Mouse (Mus musculus) intestine, embryonic 16.5 days (tissue): ENCODE measurements at regions not wholly inside any gene's neighbourhood (a gene's known extent, or its start where the extent isn't known, plus 50 kb on each side); places are given as distances from the start of the nearest gene placed in this dataset.
"Not testable (repeated sequence)": the region's sequence is repeated elsewhere in the genome, so short reads cannot be mapped to it uniquely, and the experiment has no call there.

ENCODE experiments used
- ATAC-seq: fragments of 200-750 bp; cut with Nextera tagmentation; 2 replicates; pipeline ENCODE4 v1.8.0; 2017; ENCODE audit warnings: moderate TSS enrichment, moderate library complexity
- H3K27ac ChIP-seq: fragments of 300-500 bp; sonication (generic); 2 replicates; pipeline ENCODE4 v1.5.1; 2014; ENCODE audit warnings: mild to moderate bottlenecking, low read length
- H3K27me3 ChIP-seq: fragments of 300-500 bp; sonication (generic); replicated peaks from 2 replicates; pipeline ENCODE4 v1.6.1; 2014; ENCODE audit warnings: low read length, control low read depth, mixed read lengths; ENCODE audit not compliant: control insufficient read depth, insufficient read depth
- H3K36me3 ChIP-seq: fragments of 300-500 bp; sonication (generic); 2 replicates; pipeline ENCODE4 v1.6.1; 2014; ENCODE audit warnings: low read length, control low read depth; ENCODE audit not compliant: control insufficient read depth, insufficient read depth
- H3K4me1 ChIP-seq: fragments of 300-500 bp; sonication (generic); 2 replicates; pipeline ENCODE4 v1.6.1; 2014; ENCODE audit warnings: low read length, control low read depth, mixed read lengths; ENCODE audit not compliant: control insufficient read depth, insufficient read depth
- H3K4me2 ChIP-seq: fragments of 300-500 bp; sonication (generic); 2 replicates; pipeline ENCODE4 v1.6.1; 2014; ENCODE audit warnings: low read depth, low read length, control low read depth
- H3K4me3 ChIP-seq: fragments of 300-500 bp; sonication (generic); 2 replicates; pipeline ENCODE4 v1.5.1; 2014; ENCODE audit warnings: mild to moderate bottlenecking, low read length
- H3K9ac ChIP-seq: fragments of 300-500 bp; sonication (generic); 2 replicates; pipeline ENCODE4 v1.6.1; 2014; ENCODE audit warnings: low read depth, low read length
- H3K9me3 ChIP-seq: fragments of 300-500 bp; sonication (generic); 2 replicates; pipeline ENCODE4 v1.6.1; 2016; ENCODE audit warnings: low read length, control low read depth; ENCODE audit not compliant: control insufficient read depth
- WGBS: fragments of 180-500 bp; shearing (Covaris S2); extraction: QIAGEN DNeasy Blood & Tissue Kit; methylation state at CpG from one replicate; pipeline ENCODE4 v1.1.7; 2014; 5-methylcytosine and 5-hydroxymethylcytosine counted together

DNA sequence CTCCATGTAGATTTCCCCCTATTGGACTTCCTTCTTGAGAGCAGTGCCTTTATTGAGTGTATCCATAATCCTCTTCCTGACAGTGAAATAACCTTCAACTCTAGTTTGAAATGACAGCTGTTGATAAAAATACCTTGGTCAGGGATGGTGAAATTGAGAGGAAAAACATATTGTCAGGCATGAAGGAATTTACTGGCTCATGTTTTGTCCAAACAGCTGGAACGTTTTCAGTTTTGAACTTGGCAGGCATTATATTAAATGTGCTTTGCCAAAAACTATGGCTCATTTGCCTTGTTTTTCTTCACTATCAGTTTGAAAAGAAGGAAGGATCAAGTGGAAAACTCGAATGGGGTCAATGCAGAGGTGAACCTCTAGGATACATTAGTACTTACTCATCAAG lies 457.7 kb upstream of the Ccdc54 start:
- ATAC-seq: no peak
- WGBS: 60% methylated on average over 2 of the region's 2 CpGs

DNA sequence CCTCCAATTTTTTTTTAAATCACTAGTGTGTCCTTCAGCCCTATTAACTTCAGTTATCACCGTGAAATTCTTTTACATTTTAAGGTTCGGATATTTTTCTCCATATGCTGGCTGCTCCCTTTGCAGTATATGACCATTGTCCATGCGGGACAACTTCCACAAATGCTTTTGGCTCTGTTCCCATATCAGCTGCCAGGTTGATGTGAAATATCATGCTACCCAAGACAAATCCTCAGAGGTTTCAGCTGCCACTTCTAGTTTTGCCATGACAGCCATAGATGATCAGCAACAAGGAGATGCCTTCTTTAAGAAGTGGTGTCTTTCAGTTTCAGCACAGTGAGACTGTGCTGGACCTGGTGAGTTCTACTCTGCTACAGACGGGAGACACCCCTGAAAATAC lies 457.2 kb upstream of the Ccdc54 start:
- Histone ChIP-seq H3K27me3 (no peaks in the 10 kb centered on the region), H3K9ac (no peak overlapping the region), H3K9me3 (no peaks in the 10 kb centered on the region), H3K36me3 (no peaks in the 10 kb centered on the region), H3K4me1 (no peaks in the 10 kb centered on the region), H3K4me2 (no peak overlapping the region), H3K27ac (no peak overlapping the region), H3K4me3 (no peak overlapping the region)
- ATAC-seq: no peak
- WGBS: 79% methylated on average over 4 of the region's 4 CpGs

More for the DNA sequence above, 457.7 kb upstream of the Ccdc54 start:
- no peak overlapping the region for H3K4me3 ChIP-seq
- no peak overlapping the region for H3K9ac ChIP-seq
- H3K36me3 ChIP-seq: no peaks in the 10 kb centered on the region
- H3K27ac ChIP-seq: no peak overlapping the region
- no peaks in the 10 kb centered on the region for H3K9me3 ChIP-seq
- no peak overlapping the region for H3K4me2 ChIP-seq
- no peaks in the 10 kb centered on the region for H3K27me3 ChIP-seq
- no peaks in the 10 kb centered on the region for H3K4me1 ChIP-seq

DNA sequence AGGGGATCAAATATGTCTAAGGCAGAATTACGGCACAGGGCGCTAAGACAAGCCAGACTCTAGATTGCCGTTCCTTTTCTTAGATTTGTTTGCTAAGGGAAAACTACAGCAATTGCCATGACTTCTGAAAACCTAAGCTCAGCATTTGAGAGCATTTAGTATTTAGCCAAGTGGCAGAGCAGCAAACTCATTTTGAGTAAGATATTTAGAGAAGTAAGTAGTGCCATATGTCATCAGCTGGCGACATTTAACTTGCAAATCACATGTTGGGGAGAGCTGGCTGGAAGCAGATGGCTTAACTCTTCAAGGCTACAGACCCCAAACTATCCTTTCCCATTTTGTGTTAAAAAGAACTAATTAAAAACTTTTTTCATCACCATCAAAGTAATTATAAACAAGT lies 450.4 kb upstream of the Ccdc54 start:
- H3K27me3 ChIP-seq: no peaks in the 10 kb centered on the region
- H3K9ac ChIP-seq: no peak overlapping the region
- no peaks in the 10 kb centered on the region for H3K9me3 ChIP-seq
- no peak overlapping the region for H3K4me2 ChIP-seq
- no peak overlapping the region for H3K27ac ChIP-seq
- 79% methylated on average over 4 of the region's 4 CpGs for WGBS
- no peaks in the 10 kb centered on the region for H3K36me3 ChIP-seq
- ATAC-seq: no peak
- H3K4me1 ChIP-seq: no peaks in the 10 kb centered on the region
- H3K4me3 ChIP-seq: no peak overlapping the region

DNA sequence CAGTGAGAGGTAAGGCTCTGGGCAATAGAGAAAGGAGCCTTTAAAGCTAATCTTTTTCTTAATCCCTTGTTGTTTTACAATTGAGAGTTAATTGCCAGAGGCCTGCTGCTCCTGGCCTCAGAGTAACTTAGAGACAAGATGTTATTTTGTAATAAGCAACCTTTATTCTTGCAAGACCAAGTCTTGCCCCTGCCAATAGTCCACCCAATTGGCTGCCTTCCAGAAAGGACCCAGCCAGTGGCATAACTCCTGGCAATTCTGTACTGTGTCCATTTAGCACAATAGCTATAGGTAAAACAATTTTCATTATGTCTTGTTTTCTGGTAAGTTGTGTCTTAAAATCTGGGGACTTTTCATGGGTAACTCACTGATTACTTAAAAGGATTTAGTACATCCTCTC lies 411.9 kb upstream of the Ccdc54 start:
- Histone ChIP-seq H3K27ac (no peak overlapping the region), H3K36me3 (no peaks in the 10 kb centered on the region), H3K4me1 (no peaks in the 10 kb centered on the region), H3K4me2 (no peak overlapping the region), H3K9ac (no peak overlapping the region), H3K27me3 (no peaks in the 10 kb centered on the region), H3K4me3 (no peak overlapping the region), H3K9me3 (no peaks in the 10 kb centered on the region)
- no peak for ATAC-seq

DNA sequence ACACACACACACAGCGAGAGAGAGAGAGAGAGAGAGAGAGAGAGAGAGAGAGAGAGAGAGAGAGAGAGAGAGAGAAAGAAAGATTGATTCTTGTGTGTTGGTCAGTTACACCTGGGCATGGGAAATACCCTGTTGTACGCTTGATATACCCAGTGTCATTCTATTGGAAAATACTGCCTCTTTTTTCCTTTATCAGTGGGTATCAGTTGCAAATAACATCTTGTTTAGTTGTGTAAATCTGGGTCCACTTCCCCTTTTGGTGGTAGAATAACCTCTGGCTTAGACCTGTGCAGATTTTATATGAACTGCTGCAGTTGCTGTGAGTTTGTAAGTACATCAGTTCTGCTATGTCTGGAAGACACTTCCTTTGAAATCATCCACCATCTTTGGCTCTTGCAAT lies 373.4 kb upstream of the Ccdc54 start:
- Histone ChIP-seq H3K4me3 (no peak overlapping the region), H3K9me3 (no peaks in the 10 kb centered on the region), H3K9ac (no peak overlapping the region), H3K4me1 (no peaks in the 10 kb centered on the region), H3K27me3 (no peaks in the 10 kb centered on the region), H3K27ac (no peak overlapping the region), H3K36me3 (no peaks in the 10 kb centered on the region), H3K4me2 (no peak overlapping the region)
- no peak for ATAC-seq
- 79% methylated on average over 2 of the region's 2 CpGs for WGBS

DNA sequence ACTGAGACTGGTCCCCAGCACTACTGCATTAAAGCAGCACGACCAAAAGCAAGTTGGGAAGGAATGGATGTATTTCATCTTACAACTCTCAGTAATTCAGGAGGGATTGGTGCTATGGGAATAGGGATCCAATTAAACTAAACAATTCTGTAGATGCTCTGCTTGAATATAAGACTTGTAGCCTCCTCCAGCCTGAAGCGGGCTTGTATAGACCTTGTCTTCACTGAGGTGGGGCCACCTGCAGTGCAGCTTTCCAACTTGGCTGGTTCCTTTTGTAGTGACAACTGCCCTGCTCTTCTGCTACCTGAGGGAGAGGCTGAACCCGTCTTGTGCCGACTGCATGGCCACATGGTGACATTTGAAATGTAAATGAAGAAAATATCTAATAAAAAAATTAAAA lies 353.1 kb upstream of the Ccdc54 start:
- Histone ChIP-seq H3K4me3 (no peak overlapping the region), H3K27me3 (no peaks in the 10 kb centered on the region), H3K9ac (no peak overlapping the region), H3K4me2 (no peak overlapping the region), H3K4me1 (no peaks in the 10 kb centered on the region), H3K36me3 (no peaks in the 10 kb centered on the region), H3K27ac (no peak overlapping the region), H3K9me3 (no peaks in the 10 kb centered on the region)
- no peak for ATAC-seq
- 76% methylated on average over 4 of the region's 4 CpGs for WGBS

DNA sequence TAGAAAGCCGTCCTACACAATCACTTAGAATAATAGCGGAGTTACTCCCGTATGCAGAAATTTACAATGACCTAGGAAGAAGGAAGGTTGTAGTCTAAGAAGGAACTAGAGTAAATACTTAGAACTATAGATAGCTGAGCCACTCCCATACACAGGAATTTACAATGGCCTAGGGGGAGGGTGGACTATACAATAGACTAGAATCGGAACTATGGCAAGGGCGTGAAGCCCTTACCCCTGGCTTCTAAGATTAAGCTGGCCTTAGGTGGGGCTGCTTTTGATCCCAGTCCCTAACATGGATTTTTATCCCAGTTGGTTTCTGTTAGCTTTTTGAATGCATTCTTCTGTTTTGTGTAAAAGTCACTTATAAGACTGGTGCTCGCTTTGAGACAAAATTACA lies 352.6 kb upstream of the Ccdc54 start:
- 84% methylated on average over 6 of the region's 6 CpGs for WGBS
- not testable (repeated sequence) for H3K4me2 ChIP-seq, H3K4me1 ChIP-seq, H3K27ac ChIP-seq, ATAC-seq, H3K9me3 ChIP-seq, H3K9ac ChIP-seq, H3K27me3 ChIP-seq, H3K4me3 ChIP-seq, H3K36me3 ChIP-seq

DNA sequence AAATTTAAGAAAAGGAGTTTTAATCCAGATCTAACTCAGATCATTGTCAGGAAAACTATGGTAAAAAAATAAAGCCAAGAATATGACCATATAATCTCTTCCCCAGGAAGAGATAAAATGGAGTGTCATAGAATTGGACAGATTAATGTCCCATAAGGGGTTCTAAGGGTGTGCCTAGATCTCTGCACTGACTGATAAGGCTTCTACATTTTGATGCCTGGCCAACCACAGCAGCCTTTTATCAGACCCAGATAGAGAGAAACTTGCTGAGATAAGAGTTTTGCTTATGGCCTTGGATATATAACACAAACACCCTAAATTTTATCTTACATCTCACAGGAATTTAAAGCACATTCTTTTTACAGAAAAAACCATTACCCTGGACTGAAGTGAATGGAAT lies 351.3 kb upstream of the Ccdc54 start:
- ATAC-seq: no peak
- H3K27me3 ChIP-seq: no peaks in the 10 kb centered on the region
- no peaks in the 10 kb centered on the region for H3K9me3 ChIP-seq
- no peak overlapping the region for H3K4me2 ChIP-seq
- H3K4me1 ChIP-seq: no peaks in the 10 kb centered on the region
- H3K4me3 ChIP-seq: no peak overlapping the region
- no peaks in the 10 kb centered on the region for H3K36me3 ChIP-seq
- H3K27ac ChIP-seq: no peak overlapping the region
- H3K9ac ChIP-seq: no peak overlapping the region

DNA sequence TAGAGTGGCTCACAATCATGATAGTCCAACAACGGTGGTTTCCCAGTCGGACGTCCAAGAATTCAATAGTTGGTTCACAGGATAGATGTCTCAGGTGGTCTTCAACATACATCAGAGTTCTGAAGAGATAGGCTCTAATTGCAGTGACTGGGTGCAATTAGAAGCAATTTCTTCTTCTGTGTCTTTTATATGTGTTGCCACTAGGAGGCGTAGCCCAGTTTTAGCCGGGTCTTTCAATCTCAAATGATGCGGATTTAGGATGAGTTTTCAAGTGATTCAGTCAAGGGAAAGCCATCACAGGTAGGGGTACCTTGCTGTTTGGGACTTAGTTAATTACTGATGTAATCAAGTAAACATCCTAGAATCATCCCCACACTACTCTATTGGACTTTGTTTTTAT lies 348.4 kb upstream of the Ccdc54 start:
- no peaks in the 10 kb centered on the region for H3K27me3 ChIP-seq
- H3K9ac ChIP-seq: no peak overlapping the region
- WGBS: 37% methylated on average over 6 of the region's 6 CpGs
- H3K4me2 ChIP-seq: no peak overlapping the region
- H3K27ac ChIP-seq: no peak overlapping the region
- no peak overlapping the region for H3K4me3 ChIP-seq
- H3K4me1 ChIP-seq: no peaks in the 10 kb centered on the region
- no peaks in the 10 kb centered on the region for H3K9me3 ChIP-seq
- H3K36me3 ChIP-seq: no peaks in the 10 kb centered on the region
- no peak for ATAC-seq

DNA sequence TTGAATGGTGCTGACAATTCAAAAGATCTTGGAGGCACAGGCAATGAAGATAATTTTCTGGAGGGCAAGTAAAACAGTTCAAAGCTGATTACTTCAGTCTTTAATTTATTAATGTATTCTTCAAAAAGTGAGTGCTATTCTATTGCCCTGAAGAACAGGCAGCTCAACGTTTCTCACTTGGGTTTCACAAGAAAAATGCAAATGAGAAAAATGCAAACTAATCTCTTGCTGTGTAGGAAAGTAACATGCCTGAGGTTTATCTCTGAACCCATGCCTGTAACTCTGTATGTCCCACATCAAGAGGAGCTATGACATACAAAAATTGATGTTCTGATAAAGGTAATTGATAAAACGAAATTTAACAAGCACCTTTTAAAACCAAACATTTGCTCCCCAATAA lies 316.8 kb upstream of the Ccdc54 start:
- Histone ChIP-seq H3K9ac (no peak overlapping the region), H3K27me3 (no peaks in the 10 kb centered on the region), H3K4me3 (no peak overlapping the region), H3K36me3 (no peaks in the 10 kb centered on the region), H3K4me2 (no peak overlapping the region), H3K4me1 (no peaks in the 10 kb centered on the region), H3K27ac (no peak overlapping the region), H3K9me3 (no peaks in the 10 kb centered on the region)
- ATAC-seq: no peak
- WGBS: 49% methylated on average over 2 of the region's 2 CpGs
